Mouse (Mus musculus): ENCODE results near the gene Tcl1b1. TPM values are rescaled to one million over a fixed set of nuclear protein-coding genes. Genes with fewer than 3 reads are reported as not detected.
"Not testable (repeated sequence)": the region's sequence is repeated elsewhere in the genome, so short reads cannot be mapped to it uniquely, and the experiment has no call there.

Gene Tcl1b1
- total RNA-seq (2014; fragmentation: Nextera tagmentation) (not detected in 2 replicates), total RNA-seq (2017) (not detected in 2 replicates)

DNA sequence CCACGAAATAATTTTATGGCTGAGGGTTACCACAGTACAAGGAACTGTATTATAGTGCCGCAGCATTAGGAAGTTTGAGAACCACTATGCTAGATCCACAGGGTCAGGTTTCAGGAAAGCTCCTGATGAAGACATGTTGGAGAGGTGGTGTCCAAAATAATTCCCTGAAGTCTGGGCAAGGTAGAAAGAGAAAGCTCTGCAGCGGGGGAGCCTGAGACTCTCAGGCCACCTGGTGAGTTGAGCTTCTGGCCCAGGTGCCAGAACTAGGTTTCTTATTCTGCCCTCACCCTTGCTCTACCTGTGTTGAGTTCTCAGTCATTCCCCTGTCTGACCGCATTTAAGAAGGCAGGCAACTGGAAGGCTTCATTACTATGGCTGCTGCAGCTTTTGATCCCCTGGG is at the start of gene Tcl1b1:
TSS of gene Tcl1b1 (plus strand) at position 301 of the 400 bp plus-strand sequence.
- ATAC-seq (replicated peaks; ENCODE audit: poor library complexity, severe bottlenecking), result no peak

DNA sequence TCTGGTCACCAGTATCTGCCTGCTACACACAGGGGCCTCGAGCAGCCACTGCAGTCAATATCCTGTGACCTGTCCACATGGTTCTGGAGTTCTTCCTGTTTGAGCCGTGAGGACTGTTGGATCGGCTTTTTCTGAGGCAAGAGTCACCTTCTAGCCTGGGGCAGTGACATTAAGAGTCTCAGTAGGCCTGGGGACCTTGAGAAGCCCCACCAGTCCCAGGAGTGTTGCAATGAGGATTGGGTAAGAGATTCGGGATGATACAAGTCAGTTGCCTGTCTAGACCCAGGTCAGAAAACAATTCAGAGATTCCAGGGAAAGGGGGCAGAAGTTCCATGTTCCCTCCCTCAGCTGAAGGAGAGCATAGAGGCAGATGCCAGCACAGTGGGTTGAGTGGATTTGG is 49.7 kb upstream of the Tcl1b1 start:
- peak; percentile 79 for ATAC-seq (replicated peaks; ENCODE audit: poor library complexity, severe bottlenecking)

DNA sequence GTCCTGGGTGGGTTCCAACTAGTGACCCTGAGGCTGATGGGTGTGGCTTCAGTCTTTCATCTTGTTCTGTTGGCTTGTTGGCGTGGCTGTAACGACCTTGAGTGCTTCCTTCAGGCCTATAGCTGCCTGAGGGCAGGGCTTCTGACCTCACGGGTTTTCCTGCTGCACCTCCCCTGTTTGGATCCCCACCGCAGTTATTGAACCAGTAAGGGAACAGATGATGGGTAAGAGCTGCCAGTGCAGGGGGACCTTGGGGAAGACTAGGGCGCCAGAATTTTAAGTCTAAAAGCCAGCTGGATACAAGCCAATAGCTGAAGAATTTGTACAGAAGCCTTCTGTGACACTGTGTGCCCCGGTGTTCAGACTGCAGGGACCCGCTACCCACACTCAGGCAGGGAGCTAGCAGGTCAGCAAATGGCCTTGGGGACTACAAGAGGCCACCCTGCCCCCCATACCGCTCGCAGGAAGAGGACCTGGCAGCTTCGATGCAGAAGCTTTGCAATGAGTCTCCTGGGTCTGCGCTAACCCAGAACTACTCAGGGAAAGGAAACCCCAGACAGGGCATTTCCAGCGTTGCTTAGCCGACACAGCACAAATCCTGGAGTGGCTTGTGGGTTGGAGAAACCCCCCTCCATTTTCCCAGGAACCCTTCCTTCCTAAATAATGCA is 47.0 kb upstream of the Tcl1b1 start:
- no peak for ATAC-seq (replicated peaks; ENCODE audit: poor library complexity, severe bottlenecking)

DNA sequence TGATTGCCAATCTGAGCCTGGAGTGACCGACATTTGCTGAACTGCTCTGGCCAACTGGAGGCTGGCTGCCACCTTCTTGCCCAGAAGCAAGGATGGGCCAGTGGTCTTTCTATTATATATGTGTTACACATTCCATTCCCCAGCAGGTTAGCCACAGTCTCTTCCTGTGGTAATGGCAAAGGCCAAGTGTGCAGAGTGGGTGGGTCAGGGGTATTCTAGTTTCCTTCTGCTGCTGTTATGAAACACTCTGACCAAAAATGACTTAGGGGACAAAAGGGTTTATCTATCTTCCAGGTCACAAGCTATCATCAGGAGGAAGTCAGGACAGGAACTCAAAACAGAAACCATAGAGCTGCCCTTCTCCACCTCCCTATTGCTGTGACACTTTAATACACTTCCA is 42.8 kb upstream of the Tcl1b1 start:
- ATAC-seq (replicated peaks; ENCODE audit: poor library complexity, severe bottlenecking), result peak; percentile 90

DNA sequence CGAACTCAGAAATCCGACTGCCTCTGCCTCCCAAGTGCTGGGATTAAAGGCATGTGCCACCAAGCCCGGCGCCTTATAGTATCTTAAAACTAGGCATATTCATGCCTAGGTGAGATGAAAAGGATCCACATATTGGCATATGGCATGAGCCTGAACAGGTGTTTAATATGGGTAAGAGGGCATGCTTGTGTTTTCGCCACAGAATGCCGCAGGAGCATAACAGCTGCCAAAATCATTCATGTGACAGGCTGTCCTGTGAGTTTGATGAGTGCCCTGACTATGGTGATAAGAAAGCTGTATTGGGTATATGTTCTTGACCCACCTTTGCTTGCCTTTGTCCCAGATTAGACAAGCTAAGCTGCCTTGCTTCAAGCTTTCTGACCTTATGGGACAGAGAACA is 34.1 kb upstream of the Tcl1b1 start:
- no peak for ATAC-seq (replicated peaks; ENCODE audit: poor library complexity, severe bottlenecking)

DNA sequence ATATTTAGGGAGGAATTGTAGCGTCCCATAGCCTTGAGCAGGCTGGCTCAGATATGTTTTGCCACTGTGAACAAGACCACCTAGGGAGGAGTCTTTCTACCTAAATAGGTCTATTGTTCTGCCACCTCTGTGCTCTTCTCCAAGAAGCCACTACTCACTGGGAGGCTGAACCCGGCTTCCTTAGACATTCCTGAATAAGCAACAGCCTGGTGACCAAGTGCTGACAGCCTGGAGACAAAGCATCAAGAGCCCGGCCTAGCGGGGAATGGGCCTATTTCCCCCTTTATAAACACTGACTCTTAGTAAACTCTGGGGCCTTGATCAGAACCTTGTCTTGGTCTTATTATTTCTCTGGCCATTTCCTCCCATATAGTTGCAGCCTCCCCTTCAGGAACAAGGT is 33.0 kb upstream of the Tcl1b1 start:
- ATAC-seq (replicated peaks; ENCODE audit: poor library complexity, severe bottlenecking), result no peak

DNA sequence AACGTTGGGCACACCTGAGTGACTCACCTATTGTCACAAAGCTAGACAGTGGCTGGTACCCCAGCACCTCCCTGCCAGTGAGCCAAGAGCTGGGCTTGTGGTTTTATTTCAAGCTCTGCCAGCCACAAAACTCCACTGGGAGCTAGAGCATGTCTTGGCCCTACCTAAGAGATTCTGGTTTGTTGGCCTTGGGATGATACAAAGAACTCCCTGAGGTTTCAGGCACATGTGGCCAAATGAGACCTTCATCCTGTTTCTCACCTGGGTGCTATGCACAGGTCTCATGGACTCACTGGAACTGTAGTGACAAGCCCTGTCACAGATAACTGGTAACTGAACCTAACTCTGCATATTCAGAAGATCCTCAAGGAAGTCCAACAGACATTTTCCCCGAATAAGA is 31.9 kb upstream of the Tcl1b1 start:
- no peak for ATAC-seq (replicated peaks; ENCODE audit: poor library complexity, severe bottlenecking)

DNA sequence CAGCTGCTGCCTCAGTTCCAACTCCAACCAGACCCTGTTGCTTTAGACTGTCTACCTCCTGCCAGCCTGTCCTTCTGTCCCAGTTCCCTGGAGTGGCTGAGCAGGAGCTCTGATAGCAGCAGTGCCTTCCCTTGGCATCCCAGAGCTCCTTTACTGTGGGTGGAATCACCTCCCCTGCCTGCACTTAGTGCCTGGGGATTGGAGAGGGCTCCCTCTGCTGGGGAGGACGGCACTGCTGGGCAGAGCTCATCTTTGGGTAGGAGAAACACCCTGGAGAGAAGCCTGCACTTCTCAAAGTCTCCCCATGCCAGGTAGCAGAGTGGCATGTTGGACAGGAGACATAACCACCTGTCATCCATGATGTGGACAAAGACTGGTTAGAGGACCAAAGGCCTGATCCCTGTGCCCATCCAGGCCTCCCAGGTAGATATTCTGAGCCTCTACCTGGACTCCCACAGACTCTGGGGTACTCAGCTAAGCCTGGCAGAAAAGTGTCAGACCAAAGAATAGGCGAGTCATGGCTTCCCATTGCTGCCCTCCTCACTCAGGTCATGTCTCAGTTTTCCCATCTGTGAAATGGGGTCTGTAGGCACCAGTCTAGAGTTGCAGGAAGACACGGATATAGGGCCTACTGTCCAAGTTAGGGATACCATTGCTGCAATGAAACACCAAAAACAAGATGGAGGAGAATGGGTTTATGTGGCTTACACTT is 29.8 kb upstream of the Tcl1b1 start:
- ATAC-seq (replicated peaks; ENCODE audit: poor library complexity, severe bottlenecking), result peak; percentile 65

DNA sequence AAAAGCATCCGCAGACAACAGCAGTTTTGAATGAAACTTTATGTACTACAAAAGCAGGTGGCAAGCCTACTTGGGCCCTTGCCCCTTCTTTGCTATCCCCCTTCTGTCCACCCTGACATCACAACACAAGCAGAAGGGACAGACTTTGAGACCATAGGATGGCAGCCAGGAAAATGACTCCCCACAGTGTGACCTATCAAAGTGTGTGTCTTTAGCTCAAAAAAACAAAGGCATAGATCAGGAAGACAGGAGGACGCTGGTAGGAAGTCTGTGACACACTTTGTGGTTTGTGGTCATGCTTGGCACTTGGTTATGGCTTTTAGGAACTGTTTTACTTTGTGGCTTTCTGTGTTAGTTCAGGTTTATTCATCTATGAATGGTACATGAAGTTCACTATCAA is 25.3 kb upstream of the Tcl1b1 start:
- peak; percentile 47 for ATAC-seq (replicated peaks; ENCODE audit: poor library complexity, severe bottlenecking)

DNA sequence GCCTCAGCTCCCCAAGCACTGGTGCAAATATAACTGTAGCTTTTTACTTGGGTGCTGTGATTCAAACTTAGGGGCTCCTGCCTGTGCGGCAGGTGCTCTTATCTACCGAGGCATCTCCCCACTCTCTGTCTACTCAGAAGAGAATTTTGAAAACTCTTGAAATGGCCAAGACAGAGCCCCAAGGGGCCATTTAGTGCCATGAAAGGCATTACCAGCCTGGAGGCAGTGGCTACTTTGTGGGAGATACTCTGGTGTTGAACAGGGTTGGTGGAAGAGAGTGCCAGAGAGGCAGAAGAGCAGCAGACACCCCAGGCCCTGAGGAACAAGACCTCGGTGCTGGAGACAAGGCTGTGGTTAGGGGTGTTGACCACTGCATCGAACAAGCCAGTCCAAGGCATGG is 24.7 kb upstream of the Tcl1b1 start:
- ATAC-seq (replicated peaks; ENCODE audit: poor library complexity, severe bottlenecking), result not testable (repeated sequence)

DNA sequence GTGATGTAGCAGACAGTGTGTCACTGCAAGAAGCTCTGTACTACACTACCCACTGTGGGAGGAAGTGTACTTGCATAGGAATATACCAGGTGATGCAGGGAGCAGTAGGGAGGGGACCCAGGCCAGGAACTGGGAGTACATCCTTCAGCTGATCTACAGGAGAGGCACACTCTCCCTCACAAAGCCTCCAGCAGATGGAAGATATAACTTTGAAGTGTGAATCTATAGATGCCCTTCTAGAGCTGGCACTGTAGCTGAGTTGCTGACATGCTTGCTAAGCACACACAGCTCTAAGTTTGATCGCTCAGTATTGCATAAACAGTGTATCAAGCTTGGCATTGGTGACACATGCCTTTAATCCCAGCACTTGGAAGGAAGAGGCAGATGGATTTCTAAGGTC is 21.8 kb upstream of the Tcl1b1 start:
- not testable (repeated sequence) for ATAC-seq (replicated peaks; ENCODE audit: poor library complexity, severe bottlenecking)

DNA sequence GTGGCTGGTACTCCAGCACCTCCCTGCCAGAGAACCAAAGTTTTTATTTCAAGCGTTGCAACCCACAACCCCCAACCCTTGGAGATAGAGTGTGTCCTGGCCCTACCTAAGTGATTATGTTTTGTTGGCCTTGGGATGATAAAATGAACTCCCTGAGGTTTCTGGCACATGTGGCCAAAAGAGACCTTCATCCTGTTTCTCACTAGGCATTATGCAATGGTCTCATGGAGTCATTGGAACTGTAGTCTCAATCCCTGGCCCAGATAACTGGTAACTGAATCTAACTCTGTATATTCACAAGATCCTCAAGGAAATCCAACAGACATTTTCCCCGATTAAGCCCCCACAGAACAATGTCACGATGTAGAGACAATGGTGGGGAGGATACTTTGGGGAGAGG is 16.4 kb upstream of the Tcl1b1 start:
- no peak for ATAC-seq (replicated peaks; ENCODE audit: poor library complexity, severe bottlenecking)

DNA sequence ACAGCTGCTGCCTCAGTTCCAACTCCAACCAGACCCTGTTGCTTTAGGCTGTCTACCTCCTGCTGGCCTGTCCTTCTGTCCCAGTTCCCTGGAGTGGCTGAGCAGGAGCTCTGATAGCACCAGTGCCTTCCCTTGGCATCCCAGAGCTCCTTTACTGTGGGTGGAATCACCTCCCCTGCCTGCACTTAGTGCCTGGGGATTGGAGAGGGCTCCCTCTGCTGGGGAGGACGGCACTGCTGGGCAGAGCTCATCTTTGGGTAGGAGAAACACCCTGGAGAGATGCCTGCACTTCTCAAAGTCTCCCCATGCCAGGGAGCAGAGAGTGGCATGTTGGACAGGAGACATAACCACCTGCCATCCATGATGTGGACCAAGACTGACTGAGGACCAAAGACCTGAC is 14.6 kb upstream of the Tcl1b1 start:
- ATAC-seq (replicated peaks; ENCODE audit: poor library complexity, severe bottlenecking), result peak; percentile 84

DNA sequence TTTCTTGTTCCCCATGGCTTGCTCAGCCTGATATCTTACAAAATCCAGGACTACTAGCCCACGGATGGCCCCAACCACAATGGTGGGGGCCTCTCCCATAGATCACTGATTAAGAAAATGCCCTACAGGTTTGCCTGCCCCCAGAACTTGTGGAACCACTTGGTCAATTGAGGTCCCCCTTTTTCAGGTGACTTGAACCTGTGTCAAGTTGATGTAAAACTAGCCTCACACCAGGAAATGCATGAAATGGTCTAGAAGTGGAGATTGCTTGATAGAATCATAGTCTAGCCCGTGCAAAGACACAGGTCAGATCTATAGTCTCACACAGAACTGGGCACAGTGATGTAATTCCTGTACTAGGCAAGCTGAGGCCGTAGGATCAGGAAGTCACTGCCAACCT is 13.8 kb upstream of the Tcl1b1 start, which contains the start of gene Tcl1b2:
TSS of gene Tcl1b2 (plus strand) at position 301 of the 400 bp plus-strand sequence.
- no peak for ATAC-seq (replicated peaks; ENCODE audit: poor library complexity, severe bottlenecking)

DNA sequence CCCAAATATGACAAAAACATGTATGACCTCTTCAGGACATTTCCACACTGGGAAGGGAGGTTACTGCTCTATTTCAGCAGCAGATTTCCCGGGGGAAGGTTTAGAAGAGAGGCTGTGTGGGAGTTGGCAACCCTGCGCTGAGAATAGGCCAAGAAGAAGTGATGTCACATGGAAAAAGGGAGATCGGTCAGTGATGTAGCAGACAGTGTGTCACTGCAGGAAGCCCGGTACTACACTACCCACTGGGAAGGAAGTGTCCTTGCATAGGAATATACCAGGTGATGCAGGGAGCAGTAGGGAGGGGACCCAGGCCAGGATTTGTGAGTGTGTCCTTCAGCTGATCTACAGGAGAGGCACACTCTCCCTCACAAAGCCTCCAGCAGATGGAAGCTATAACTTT is 4.2 kb upstream of the Tcl1b1 start:
- not testable (repeated sequence) for ATAC-seq (replicated peaks; ENCODE audit: poor library complexity, severe bottlenecking)

DNA sequence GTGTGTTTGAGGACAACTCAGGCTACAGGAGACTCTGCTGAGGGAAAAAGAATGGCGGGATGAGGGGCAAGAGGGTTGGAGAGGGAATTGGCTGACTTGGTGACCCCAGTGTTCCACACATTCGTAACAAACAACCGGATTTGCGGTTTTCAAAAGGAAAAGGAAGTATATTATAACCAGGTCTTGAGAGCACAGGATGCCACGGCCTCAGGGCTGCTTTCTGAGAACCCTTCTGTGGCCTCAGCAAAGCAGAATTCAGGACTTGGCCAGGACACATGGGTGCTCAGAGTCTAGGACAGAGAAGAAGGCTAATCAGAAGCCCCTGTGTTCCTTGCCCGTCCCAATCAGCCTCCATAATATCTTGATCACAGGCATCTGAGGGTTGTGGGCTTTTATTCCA is 648 bp upstream of the Tcl1b1 start:
- ATAC-seq (replicated peaks; ENCODE audit: poor library complexity, severe bottlenecking), result peak; percentile 41; the same call in 1 of the 2 replicates

DNA sequence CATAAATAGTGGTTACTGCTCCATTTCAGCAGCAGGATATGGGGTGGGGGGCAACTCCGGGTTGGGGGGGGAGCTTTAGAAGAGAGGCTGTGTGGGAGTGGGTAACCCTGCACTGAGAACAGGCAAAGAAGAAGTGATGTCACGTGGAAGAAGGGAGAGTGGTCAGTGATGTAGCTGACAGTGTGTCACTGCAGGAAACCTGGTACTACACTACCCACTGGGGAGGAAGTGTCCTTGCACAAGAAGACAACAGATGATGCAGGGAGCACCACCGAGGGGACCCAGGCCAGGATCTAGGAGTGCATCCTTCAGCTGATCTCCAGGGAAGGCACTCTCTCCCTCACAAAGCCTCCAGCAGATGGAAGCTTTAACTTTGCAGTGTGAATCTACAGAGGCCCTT is 7.2 kb downstream of the Tcl1b1 start:
- peak; percentile 90 for ATAC-seq (replicated peaks; ENCODE audit: poor library complexity, severe bottlenecking)

DNA sequence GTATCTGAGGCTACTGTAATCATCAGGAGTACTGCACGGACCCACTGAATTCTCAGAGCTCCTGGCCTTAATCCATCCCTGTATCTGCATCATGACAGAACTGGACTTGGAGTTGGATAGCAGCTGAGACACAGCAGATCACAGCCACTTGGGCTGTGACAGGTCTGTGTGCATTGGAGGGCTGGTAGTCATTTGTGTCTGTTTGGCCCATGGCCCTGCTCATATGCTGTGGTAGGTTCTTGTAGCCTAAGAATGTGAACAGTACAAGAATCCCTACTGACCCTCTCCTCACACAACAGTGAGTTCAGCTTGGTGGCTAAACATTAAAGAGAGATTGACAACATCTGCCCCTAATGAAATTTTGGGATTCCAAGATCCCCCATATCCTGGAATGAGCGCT is 13.9 kb downstream of the Tcl1b1 start:
- no peak for ATAC-seq (replicated peaks; ENCODE audit: poor library complexity, severe bottlenecking)

DNA sequence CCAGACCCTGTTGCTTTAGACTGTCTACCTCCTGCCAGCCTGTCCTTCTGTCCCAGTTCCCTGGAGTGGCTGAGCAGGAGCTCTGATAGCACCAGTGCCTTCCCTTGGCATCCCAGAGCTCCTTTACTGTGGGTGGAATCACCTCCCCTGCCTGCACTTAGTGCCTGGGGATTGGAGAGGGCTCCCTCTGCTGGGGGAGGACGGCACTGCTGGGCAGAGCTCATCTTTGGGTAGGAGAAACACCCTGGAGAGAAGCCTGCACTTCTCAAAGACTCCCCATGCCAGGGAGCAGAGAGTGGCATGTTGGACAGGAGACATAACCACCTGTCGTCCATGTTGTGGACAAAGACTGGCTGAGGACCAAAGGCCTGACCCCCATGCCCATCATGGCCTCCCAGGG is 14.8 kb downstream of the Tcl1b1 start:
- ATAC-seq (replicated peaks; ENCODE audit: poor library complexity, severe bottlenecking), result peak; percentile 92

DNA sequence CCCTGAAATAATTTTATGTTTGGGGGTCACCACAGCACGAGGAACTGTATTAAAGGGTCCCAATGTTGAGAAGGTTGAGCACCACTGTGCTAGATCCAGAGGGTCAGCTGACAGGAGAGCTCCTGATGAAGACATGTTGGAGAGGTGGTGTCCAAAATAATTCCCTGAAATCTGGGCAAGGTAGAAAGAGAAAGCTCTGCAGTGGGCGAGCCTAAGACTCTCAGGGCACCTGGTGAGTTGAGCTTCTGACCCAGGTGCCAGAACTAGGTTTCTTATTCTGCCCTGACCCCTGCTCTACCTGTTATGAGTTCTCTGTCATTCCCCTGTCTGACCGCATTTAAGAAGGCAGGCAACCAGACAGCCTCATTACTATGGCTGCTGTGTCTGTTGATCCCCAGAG is 16.6 kb downstream of the Tcl1b1 start, which contains the start of gene Tcl1b5:
TSS of gene Tcl1b5 (plus strand) at position 301 of the 400 bp plus-strand sequence.
- ATAC-seq (replicated peaks; ENCODE audit: poor library complexity, severe bottlenecking), result not testable (repeated sequence)

DNA sequence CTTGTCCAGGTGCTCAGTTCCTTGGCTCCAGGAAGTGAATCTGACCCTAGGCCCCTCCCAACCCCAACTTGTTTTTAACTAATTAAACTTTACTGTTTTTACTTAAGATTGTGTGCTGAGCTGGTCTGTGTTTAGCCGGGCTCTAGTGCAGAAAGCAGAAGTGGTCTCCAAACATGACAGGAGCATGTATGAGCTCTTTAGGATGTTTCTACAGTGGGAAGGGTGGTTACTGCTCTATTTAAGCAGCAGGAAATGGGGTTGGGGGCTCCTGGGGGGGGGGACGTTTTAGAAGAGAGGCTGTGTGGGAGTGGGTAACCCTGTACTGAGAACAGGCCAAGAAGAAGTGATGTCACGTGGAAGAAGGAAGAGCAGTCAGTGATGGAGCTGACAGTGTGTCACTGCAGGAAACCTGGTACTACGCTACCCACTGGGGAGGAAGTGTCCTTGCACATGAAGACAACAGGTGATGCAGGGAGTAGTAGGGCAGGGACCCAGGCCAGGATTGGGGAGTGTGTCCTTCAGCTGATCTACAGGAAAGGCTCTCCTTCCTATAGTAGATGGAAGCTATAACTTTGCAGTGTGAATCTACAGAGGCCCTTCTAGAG is 21.7 kb downstream of the Tcl1b1 start:
- ATAC-seq (replicated peaks; ENCODE audit: poor library complexity, severe bottlenecking), result peak; percentile 63

All from granulocyte monocyte progenitor cell, adult 5-6 weeks (primary cell).